Mouse (Mus musculus): Measurements from ENCODE around the gene Slc25a20. TPM values are rescaled to one million over a fixed set of nuclear protein-coding genes. Genes with fewer than 3 reads are reported as not detected.

The Slc25a20 gene
- total RNA-seq, 2 experiments from 2014 or later = 92.7 to 115 TPM

- DNase-seq (ENCODE audit: low spot score in 2 of 2) = no peak
These were observed 67.2 kb downstream of the Slc25a20 start for GRCm38 (mm10) chr9:108729050-108729449.

GRCm38 (mm10) chr9:108732462-108732861 lies 70.6 kb downstream of the Slc25a20 start:
- DNase-seq (ENCODE audit: low spot score in 2 of 2) = no peak

Small RNAs within 50 kb of the gene (microRNA-seq; reads per million reads assigned to microRNA genes)
- gene Gm26298 = not detected

Other genes with a start within 250 kb of the Slc25a20 start
- under 1 TPM; 0.25 to 0.28 TPM for gene Ccdc36, start 233.6 kb upstream of the Slc25a20 start, total RNA-seq (2021)
- gene BC048562, start 225.6 kb upstream of the Slc25a20 start, total RNA-seq (2021) = not detected
- gene Ccdc71, start 201.6 kb upstream of the Slc25a20 start, total RNA-seq (2021) = 10 to 100 TPM; 47.1 to 59.1 TPM
- gene Klhdc8b, start 200.5 kb upstream of the Slc25a20 start, total RNA-seq (2021) = 10 to 100 TPM; 55.1 to 58.2 TPM
- 100 to 1,000 TPM; 136 to 153 TPM for gene Lamb2, start 182.4 kb upstream of the Slc25a20 start, total RNA-seq (2021)
- 100 to 1,000 TPM; 225 to 230 TPM for gene Usp19, start 171.5 kb upstream of the Slc25a20 start, total RNA-seq (2021)
- gene Qars, start 154.4 kb upstream of the Slc25a20 start, total RNA-seq (2021) = 100 to 1,000 TPM; 212 to 220 TPM
- gene Qrich1, start 145.3 kb upstream of the Slc25a20 start, total RNA-seq (2021) = 100 to 1,000 TPM; 162 to 172 TPM
- 100 to 1,000 TPM; 105 to 106 TPM for gene Impdh2, start 101.8 kb upstream of the Slc25a20 start, total RNA-seq (2021)
- 10 to 100 TPM; 55.8 to 58.7 TPM for gene Ndufaf3, start 94.7 kb upstream of the Slc25a20 start, total RNA-seq (2021)
- 10 to 100 TPM; 60.3 to 74.2 TPM for gene Dalrd3, start 92.2 kb upstream of the Slc25a20 start, total RNA-seq (2021)
- gene Wdr6, start 83.3 kb upstream of the Slc25a20 start, total RNA-seq (2021) = 100 to 1,000 TPM; 150 to 157 TPM
- 10 to 100 TPM; 13.4 to 16.2 TPM for gene P4htm, start 64.4 kb upstream of the Slc25a20 start, total RNA-seq (2021)
- 10 to 100 TPM; 80.1 to 80.7 TPM for gene Arih2, start 12.7 kb upstream of the Slc25a20 start, total RNA-seq (2021)
- gene Prkar2a, start 27.2 kb downstream of the Slc25a20 start, total RNA-seq (2021) = 10 to 100 TPM; 43.9 to 47.9 TPM
- 100 to 1,000 TPM; 124 to 130 TPM for gene Ip6k2, start 121.7 kb downstream of the Slc25a20 start, total RNA-seq (2021)
- gene Nckipsd, start 146.3 kb downstream of the Slc25a20 start, total RNA-seq (2021) = 10 to 100 TPM; 10.9 to 14.5 TPM
- 10 to 100 TPM; 11.0 to 13.6 TPM for gene Celsr3, start 164.2 kb downstream of the Slc25a20 start, total RNA-seq (2021)
- gene Slc26a6, start 191.2 kb downstream of the Slc25a20 start, total RNA-seq (2021) = 10 to 100 TPM; 11.4 to 11.9 TPM